Mouse (Mus musculus) midbrain, embryonic 14.5 days (tissue): ENCODE measurements around the gene Spdye4c. TPM values are rescaled to one million over a fixed set of nuclear protein-coding genes. Genes with fewer than 3 reads are reported as not detected.
A peak's percentile ranks its signal among the peaks of the same experiment; 100 is the strongest.

Experiments
- ATAC-seq: fragments of 200-750 bp; cut with Nextera tagmentation; 2 replicates; pipeline ENCODE4 v1.8.0; 2017; ENCODE audit warnings: moderate number of reproducible peaks, moderate library complexity; ENCODE audit not compliant: low FRiP score, low TSS enrichment
- DNase-seq: peaks from one replicate; pipeline ENCODE4 v3.0.0-alpha.2; 2015
- H3K27ac ChIP-seq: fragments of 300-500 bp; sonication (generic); replicated peaks from 2 replicates; pipeline ENCODE4 v1.5.1; 2014; ENCODE audit warnings: mild to moderate bottlenecking, low read depth, low read length, moderate library complexity
- H3K27me3 ChIP-seq: fragments of 300-500 bp; sonication (generic); 2 replicates; pipeline ENCODE4 v1.6.1; 2014; ENCODE audit warnings: low read length, control low read depth, mixed read lengths; ENCODE audit not compliant: control insufficient read depth, insufficient read depth
- H3K36me3 ChIP-seq: fragments of 300-500 bp; sonication (generic); 2 replicates; pipeline ENCODE4 v1.6.1; 2014; ENCODE audit warnings: low read length, control low read depth; ENCODE audit not compliant: control insufficient read depth, insufficient read depth
- H3K4me1 ChIP-seq: fragments of 300-500 bp; sonication (generic); 2 replicates; pipeline ENCODE4 v1.6.1; 2014; ENCODE audit warnings: mild to moderate bottlenecking, antibody characterized with exemption, low read length, control low read depth; ENCODE audit not compliant: control insufficient read depth, insufficient read depth
- H3K4me2 ChIP-seq: fragments of 300-500 bp; sonication (generic); 2 replicates; pipeline ENCODE4 v1.6.1; 2014; ENCODE audit warnings: mild to moderate bottlenecking, low read length, moderate library complexity
- H3K4me3 ChIP-seq: fragments of 300-500 bp; sonication (generic); replicated peaks from 2 replicates; pipeline ENCODE4 v1.5.1; 2014; ENCODE audit warnings: low read depth, low read length
- H3K9ac ChIP-seq: fragments of 300-500 bp; sonication (generic); replicated peaks from 2 replicates; pipeline ENCODE4 v1.6.1; 2014; ENCODE audit warnings: mild to moderate bottlenecking, low read length, moderate library complexity
- H3K9me3 ChIP-seq: fragments of 300-500 bp; sonication (generic); 2 replicates; pipeline ENCODE4 v1.6.1; 2016; ENCODE audit warnings: low read length, control low read depth, mixed read lengths; ENCODE audit not compliant: control insufficient read depth
- WGBS: fragments of 180-500 bp; shearing (Covaris S2); extraction: QIAGEN DNeasy Blood & Tissue Kit; methylation state at CpG from one replicate; pipeline ENCODE4 v1.1.7; 2014; 5-methylcytosine and 5-hydroxymethylcytosine counted together
- polyA plus RNA-seq: library from polyadenylated mRNA; unstranded; fragments of >200 nt; fragmentation: Nextera tagmentation; extraction: Ambion mirVana; gene quantifications from 2 replicates; pipeline ENCODE4 v1.2.1, GENCODE M21; 2014

Gene Spdye4c
- polyA plus RNA-seq, 1 experiment from 2014 or later = not detected

DNA sequence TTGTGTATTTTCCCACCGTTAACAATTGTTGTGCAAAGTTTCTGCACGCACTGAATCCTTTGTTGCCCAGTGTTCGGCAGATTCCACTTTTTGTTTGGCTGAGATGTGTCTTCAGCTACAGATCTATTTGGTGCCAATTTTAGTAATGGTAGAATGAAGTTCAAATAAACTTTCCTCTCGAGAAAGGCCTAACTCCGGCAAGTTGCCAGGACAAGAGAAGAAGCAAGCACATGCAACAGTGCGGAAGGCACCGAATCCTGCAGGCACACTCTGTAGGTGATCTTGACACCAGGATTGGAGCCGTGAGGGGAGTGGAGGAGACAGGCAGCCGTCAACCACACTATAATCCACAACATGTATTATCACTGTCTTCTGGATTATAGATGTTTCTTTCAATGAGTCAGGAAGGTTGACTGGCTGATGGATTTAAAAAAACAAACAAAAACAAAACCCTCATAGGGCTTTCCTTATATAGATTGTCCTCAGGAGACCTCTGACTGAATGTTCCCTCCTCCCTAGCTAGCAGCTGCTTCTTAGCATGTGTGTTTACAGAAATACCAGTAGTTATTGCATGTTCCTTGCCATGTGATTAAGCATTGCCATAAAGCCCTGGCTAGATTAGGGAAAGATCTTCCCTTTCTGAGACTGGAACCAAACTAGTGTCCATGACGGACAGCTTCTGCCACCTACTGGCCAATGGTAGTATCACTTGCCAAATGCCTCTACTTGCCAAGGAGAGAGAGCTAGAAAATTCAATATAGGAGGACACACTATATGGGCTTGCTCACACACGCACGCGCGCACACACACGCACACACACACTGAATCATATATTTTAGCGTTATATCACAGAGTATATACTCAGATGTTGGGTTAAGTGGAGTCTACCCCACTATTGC, 18.0 kb upstream of the Spdye4c start:
- DNase-seq = peak; percentile 94
- H3K4me2 ChIP-seq = no peak overlapping the region
- H3K4me3 ChIP-seq = no peak overlapping the region
- no peaks in the 10 kb centered on the region for H3K4me1 ChIP-seq
- no peak overlapping the region for H3K9ac ChIP-seq
- H3K27me3 ChIP-seq = no peaks in the 10 kb centered on the region
- H3K9me3 ChIP-seq = no peaks in the 10 kb centered on the region
- no peak overlapping the region for H3K27ac ChIP-seq
- ATAC-seq = peak; percentile 40; the same call in 1 of the 2 replicates
- no peaks in the 10 kb centered on the region for H3K36me3 ChIP-seq
- 54% methylated on average over 16 of the region's 16 CpGs for WGBS

DNA sequence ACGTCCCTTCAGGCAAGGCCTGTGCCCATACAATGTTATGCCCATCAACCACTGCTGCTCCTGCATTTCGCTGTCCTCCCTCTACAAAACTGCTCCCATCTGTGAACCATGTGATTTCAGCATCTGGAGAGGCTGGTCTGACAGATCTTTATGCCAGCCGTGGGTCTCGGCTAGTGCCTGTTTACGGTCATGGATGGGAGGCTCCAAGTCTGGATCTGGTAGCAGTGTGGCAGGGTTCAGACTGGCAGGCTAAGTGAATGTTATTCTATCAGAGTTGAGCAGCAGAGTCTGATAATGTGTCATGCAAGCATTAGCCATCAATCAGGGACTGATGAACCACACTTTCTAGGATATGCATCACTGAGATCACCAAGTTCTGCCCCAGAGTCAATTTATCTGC, 8.1 kb upstream of the Spdye4c start:
- no peak for ATAC-seq
- Histone ChIP-seq H3K4me3 (no peak overlapping the region), H3K4me2 (no peak overlapping the region), H3K27me3 (no peaks in the 10 kb centered on the region), H3K9ac (no peak overlapping the region), H3K36me3 (no peaks in the 10 kb centered on the region), H3K9me3 (no peaks in the 10 kb centered on the region), H3K4me1 (no peaks in the 10 kb centered on the region), H3K27ac (no peak overlapping the region)
- WGBS = 75% methylated on average over 5 of the region's 5 CpGs
- no peak for DNase-seq

DNA sequence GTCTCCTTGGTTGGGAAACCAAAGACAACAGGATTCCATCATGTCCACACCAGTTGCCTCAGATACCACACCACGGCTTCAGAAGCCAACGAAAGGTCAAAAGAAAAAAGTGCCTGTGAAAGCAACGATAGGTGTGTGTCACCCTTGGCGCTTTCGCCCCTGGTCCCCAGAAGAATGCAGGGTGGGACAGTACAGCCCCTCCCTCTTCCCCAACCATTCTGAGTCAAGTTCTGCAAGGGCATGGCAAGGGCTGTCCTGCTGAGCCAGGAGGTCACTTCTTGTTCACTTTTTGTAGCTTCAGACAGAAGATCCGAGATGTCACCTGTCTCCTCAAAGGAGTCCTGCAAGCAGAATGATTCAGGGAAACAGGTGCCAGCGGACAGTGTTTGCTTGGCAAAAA, 1.3 kb downstream of the Spdye4c start:
- 85% methylated on average over 7 of the region's 7 CpGs for WGBS
- Histone ChIP-seq H3K27me3 (no peaks in the 10 kb centered on the region), H3K27ac (no peak overlapping the region), H3K36me3 (no peaks in the 10 kb centered on the region), H3K9ac (no peak overlapping the region), H3K4me3 (no peak overlapping the region), H3K4me1 (no peaks in the 10 kb centered on the region), H3K4me2 (no peak overlapping the region), H3K9me3 (no peaks in the 10 kb centered on the region)
- ATAC-seq = no peak
- no peak for DNase-seq

DNA sequence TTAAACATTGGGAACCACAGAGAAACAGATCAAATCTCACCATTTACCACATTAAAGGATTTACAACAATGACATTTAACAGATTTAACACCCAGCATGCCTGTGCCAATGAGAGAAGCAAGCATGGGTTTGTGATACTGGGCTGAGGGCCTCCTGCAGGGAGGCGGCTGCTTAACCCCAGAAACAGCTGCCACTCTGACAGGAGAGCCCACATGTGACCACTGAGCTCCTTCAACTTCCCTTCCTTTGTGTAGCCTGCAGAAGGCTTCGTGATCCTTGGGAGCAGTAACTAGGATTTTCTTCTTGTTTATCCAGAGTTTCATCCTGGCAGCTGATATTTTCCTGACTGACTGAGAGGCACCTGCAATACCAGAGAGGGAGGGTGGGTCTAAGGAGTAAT, 10.5 kb downstream of the Spdye4c start:
- H3K9ac ChIP-seq = no peak overlapping the region
- H3K4me3 ChIP-seq = no peak overlapping the region
- WGBS = 17% methylated on average over 2 of the region's 2 CpGs
- no peaks in the 10 kb centered on the region for H3K36me3 ChIP-seq
- H3K4me2 ChIP-seq = no peak overlapping the region
- no peak for ATAC-seq
- H3K27me3 ChIP-seq = no peaks in the 10 kb centered on the region
- no peak overlapping the region for H3K27ac ChIP-seq
- no peaks in the 10 kb centered on the region for H3K4me1 ChIP-seq
- peaks cover 6% of the 10 kb centered on the region for H3K9me3 ChIP-seq
- DNase-seq = no peak

DNA sequence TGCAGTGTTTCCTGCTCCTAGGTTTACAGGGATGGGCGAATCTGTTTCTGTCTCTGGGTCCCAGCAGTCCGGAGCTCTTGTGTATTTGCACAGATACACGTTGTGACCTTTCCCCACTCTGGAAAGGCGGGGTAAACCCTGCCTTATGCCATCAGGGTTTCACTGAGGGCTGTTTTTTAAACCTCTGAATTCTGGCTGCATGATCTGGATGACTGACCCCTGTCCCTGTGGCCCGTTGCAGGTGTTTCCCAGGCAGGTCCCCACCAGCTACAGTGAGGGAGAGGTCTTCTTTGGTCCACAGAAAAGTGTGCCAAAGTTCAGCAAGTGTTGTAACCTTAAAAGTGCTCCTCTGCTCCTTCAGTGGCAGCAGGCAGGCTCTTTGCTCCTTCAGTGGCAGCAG, 18.3 kb downstream of the Spdye4c start:
- DNase-seq = no peak

DNA sequence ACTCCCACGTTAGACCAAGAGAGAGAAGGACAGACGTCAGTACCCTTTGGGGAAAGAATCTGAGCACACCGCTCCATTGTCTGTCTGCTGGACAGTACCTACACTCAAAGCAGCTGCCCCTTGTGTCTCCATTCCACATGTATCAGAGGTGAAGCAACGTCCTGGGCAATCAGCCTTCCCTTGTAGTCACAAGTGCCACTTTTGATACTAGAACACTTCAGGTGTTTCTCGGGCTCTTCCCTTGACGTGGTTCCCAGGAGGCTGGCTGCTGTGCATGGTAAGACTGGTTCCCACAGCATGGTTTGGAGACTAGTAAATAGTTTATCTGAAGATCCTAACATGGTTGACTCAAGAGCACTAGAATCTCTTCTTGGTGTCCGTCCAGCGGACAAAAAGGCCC, 20.2 kb downstream of the Spdye4c start:
- 93% methylated on average over 8 of the region's 8 CpGs for WGBS
- no peak overlapping the region for H3K9ac ChIP-seq
- no peak for ATAC-seq
- H3K4me3 ChIP-seq = no peak overlapping the region
- H3K4me2 ChIP-seq = no peak overlapping the region
- H3K27me3 ChIP-seq = no peaks in the 10 kb centered on the region
- H3K4me1 ChIP-seq = no peaks in the 10 kb centered on the region
- no peak overlapping the region for H3K27ac ChIP-seq
- H3K9me3 ChIP-seq = peaks cover 6% of the 10 kb centered on the region; the same call in 1 of the 2 replicates
- H3K36me3 ChIP-seq = peaks cover 62% of the 10 kb centered on the region
- DNase-seq = no peak

More for the DNA sequence above, 18.3 kb downstream of the Spdye4c start:
- H3K9ac ChIP-seq = no peak overlapping the region
- H3K4me2 ChIP-seq = no peak overlapping the region
- no peak for ATAC-seq
- peaks cover 47% of the 10 kb centered on the region for H3K36me3 ChIP-seq
- no peak overlapping the region for H3K4me3 ChIP-seq
- no peaks in the 10 kb centered on the region for H3K4me1 ChIP-seq
- no peak overlapping the region for H3K27ac ChIP-seq
- peaks cover 11% of the 10 kb centered on the region for H3K9me3 ChIP-seq
- no peaks in the 10 kb centered on the region for H3K27me3 ChIP-seq
- WGBS = 86% methylated on average over 5 of the region's 5 CpGs

DNA sequence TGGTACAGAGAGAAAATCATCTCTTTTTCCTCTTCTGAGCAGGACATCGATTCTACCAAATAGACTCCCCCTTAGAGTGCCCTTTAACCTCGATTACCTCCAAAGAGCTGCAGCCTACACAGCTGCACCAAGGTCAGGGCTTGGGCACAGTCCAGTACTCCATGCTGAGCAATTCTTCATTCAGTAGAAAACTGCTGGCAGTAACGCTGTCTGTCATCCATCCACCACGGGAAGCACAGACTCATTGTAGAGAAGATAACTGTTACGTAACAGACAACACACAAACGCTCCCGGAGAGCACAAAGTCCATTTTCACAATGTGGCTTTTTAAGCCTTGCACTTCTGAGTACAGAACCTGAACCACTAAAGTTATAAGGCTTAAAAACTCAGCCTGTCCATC, 21.3 kb downstream of the Spdye4c start:
- no peak overlapping the region for H3K9ac ChIP-seq
- no peak for ATAC-seq
- H3K4me1 ChIP-seq = no peaks in the 10 kb centered on the region
- no peak for DNase-seq
- peaks cover 72% of the 10 kb centered on the region for H3K36me3 ChIP-seq
- H3K4me3 ChIP-seq = no peak overlapping the region
- no peak overlapping the region for H3K27ac ChIP-seq
- H3K9me3 ChIP-seq = no peaks in the 10 kb centered on the region
- no peak overlapping the region for H3K4me2 ChIP-seq
- 92% methylated on average over 7 of the region's 7 CpGs for WGBS
- H3K27me3 ChIP-seq = no peaks in the 10 kb centered on the region

DNA sequence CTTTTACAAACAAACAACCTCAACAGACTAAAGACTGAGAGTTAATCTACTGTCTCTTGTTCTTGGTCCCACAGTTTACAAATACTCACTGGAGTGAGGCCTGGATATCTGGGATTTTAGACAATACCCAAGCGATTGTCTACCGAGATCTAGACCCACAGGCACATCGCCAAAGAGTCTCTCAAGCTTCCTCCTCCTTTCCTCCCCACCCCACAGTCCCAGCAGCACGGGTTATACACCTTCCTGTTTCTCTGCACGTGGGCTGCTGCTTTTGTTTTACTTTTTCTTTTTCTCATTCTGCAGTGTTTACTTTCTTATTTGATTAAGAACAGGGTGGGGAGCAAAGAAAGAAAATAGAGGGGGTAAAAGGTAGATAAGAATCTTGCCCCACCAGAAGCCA, 22.4 kb downstream of the Spdye4c start:
- H3K27ac ChIP-seq = no peak overlapping the region
- H3K36me3 ChIP-seq = peaks cover 83% of the 10 kb centered on the region
- no peaks in the 10 kb centered on the region for H3K9me3 ChIP-seq

DNA sequence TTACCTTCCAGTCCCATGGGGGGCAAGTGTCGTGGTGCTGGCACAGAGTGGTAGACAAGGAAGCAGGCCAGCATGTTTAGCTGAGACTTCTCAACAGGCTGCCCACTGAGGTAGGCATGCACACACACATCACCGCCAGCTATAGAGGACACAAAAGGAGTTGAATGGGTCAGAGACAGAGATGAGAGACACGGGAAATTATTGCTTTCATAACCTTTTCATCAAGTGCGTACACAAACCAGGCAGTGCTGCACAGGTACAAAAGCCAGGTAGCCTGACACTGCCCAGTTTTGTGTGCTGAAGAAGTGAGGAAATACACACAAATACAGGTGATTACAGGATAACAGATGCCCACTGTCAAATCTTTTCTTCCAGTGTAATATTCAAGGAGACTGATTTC, 24.4 kb downstream of the Spdye4c start:
- ATAC-seq (no peak), DNase-seq (no peak)
- WGBS = 96% methylated on average over 4 of the region's 4 CpGs
- no peak overlapping the region for H3K4me2 ChIP-seq
- H3K27me3 ChIP-seq = no peaks in the 10 kb centered on the region
- H3K4me3 ChIP-seq = no peak overlapping the region
- peaks cover 92% of the 10 kb centered on the region for H3K36me3 ChIP-seq
- H3K9ac ChIP-seq = no peak overlapping the region
- no peak overlapping the region for H3K27ac ChIP-seq
- H3K4me1 ChIP-seq = no peaks in the 10 kb centered on the region
- no peaks in the 10 kb centered on the region for H3K9me3 ChIP-seq

More for the DNA sequence above, 22.4 kb downstream of the Spdye4c start:
- DNase-seq (no peak), ATAC-seq (no peak)
- Histone ChIP-seq H3K9ac (no peak overlapping the region), H3K4me1 (no peaks in the 10 kb centered on the region), H3K4me2 (no peak overlapping the region), H3K27me3 (no peaks in the 10 kb centered on the region), H3K4me3 (no peak overlapping the region)
- WGBS = 90% methylated on average over 5 of the region's 5 CpGs
